Mouse (Mus musculus) olfactory bulb, adult 2 months (tissue): Measurements from ENCODE around the gene Nelfe.

ENCODE experiments used
- CTCF ChIP-seq: fragments of 200-500 bp; IDR thresholded peaks from 2 replicates; pipeline ENCODE4 v1.5.1; 2012; ENCODE audit warnings: low read depth, mild to moderate bottlenecking, low read length, moderate library complexity; ENCODE audit not compliant: insufficient read depth
- POLR2A ChIP-seq: fragments of 200-500 bp; IDR thresholded peaks from 2 replicates; pipeline ENCODE4 v1.6.1; 2012; ENCODE audit warnings: mild to moderate bottlenecking, low read depth, low read length, moderate library complexity; ENCODE audit not compliant: insufficient read depth

DNA sequence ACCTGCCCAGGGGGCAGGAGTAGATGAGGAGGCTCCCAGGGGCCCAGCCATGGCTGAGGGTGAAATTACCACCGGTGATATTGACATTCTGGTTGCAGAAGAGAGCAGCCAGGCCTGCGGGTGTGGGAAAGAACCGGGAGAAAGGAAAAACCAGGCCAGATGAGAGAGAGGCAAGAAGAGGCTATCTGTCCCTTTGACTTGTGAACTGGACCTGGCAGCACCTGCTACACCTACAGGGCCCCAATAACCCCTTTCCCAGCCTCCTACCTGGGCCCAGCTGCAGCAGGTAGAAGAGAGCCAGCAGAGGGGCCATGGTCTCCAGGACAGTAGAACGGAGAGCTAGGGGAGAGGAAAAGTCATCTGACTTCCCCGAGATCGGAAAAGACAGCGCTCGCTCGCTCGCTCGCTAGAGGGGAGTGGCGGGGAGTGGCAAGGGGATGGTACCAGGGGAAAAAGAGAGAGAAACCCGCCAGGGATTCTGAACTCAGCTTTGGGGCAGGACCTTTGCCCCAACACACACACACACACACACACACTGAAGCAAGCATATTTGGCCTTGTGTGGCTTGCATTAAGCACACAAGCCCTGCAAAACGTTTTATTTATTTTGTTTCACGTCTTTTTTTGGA is 31.6 kb downstream of the Nelfe start, which contains the start of gene Gm20547:
- no peak for TF ChIP-seq CTCF
- no peak for TF ChIP-seq POLR2A
